Mouse (Mus musculus): ENCODE results near the gene Scp2.
"Not testable (repeated sequence)": the region's sequence is repeated elsewhere in the genome, so short reads cannot be mapped to it uniquely, and the experiment has no call there.

Gene Scp2

GRCm38 (mm10) chr4:108092741-108093397, 51.9 kb downstream of the Scp2 start:
- peak; percentile 24 for DNase-seq

- DNase-seq: no peak
Measured at GRCm38 (mm10) chr4:108083993-108084392, 60.8 kb downstream of the Scp2 start.

- no peak for DNase-seq
Measured at GRCm38 (mm10) chr4:108083032-108083735, 61.6 kb downstream of the Scp2 start.

GRCm38 (mm10) chr4:108082401-108082806, 62.4 kb downstream of the Scp2 start:
- no peak for DNase-seq

- DNase-seq: no peak
Measured at GRCm38 (mm10) chr4:108080876-108081275, 63.9 kb downstream of the Scp2 start.

GRCm38 (mm10) chr4:108079762-108080161, 65.0 kb downstream of the Scp2 start:
- no peak for DNase-seq

GRCm38 (mm10) chr4:108079191-108079590, 65.6 kb downstream of the Scp2 start:
- DNase-seq: not testable (repeated sequence)

GRCm38 (mm10) chr4:108077224-108077955, 67.4 kb downstream of the Scp2 start:
- no peak for DNase-seq

- DNase-seq: no peak
Measured at GRCm38 (mm10) chr4:108074204-108074823, 70.5 kb downstream of the Scp2 start.

GRCm38 (mm10) chr4:108072086-108072485, 72.7 kb downstream of the Scp2 start:
- peak; percentile 41 for DNase-seq

GRCm38 (mm10) chr4:108071235-108071901, 73.4 kb downstream of the Scp2 start:
- DNase-seq: peak; percentile 96

- DNase-seq: no peak
Measured at GRCm38 (mm10) chr4:108070723-108071122, 74.1 kb downstream of the Scp2 start.

- DNase-seq: no peak
Measured at GRCm38 (mm10) chr4:108070286-108070685, 74.5 kb downstream of the Scp2 start.

GRCm38 (mm10) chr4:108068081-108068480, 76.7 kb downstream of the Scp2 start:
- no peak for DNase-seq

- DNase-seq: no peak
Measured at GRCm38 (mm10) chr4:108067261-108067660, 77.5 kb downstream of the Scp2 start.

- no peak for DNase-seq
Measured at GRCm38 (mm10) chr4:108066569-108066968, 78.2 kb downstream of the Scp2 start.

- DNase-seq: no peak
Measured at GRCm38 (mm10) chr4:108065176-108065844, 79.5 kb downstream of the Scp2 start.

- DNase-seq: no peak
Measured at GRCm38 (mm10) chr4:108063616-108064015, 81.2 kb downstream of the Scp2 start.

- DNase-seq: no peak
Measured at GRCm38 (mm10) chr4:108062524-108062923, 82.3 kb downstream of the Scp2 start.

- DNase-seq: no peak
Measured at GRCm38 (mm10) chr4:108060774-108061173, 84.0 kb downstream of the Scp2 start.

- DNase-seq: no peak
Measured at GRCm38 (mm10) chr4:108059601-108060379, 85.0 kb downstream of the Scp2 start.
